Mouse (Mus musculus) E14TG2a.4 (cell line): ENCODE measurements at regions not wholly inside any gene's neighbourhood (a gene's known extent, or its start where the extent isn't known, plus 50 kb on each side); places are given as distances from the start of the nearest gene placed in this dataset.

Source experiments
- CTCF ChIP-seq: conservative IDR thresholded peaks from 2 replicates; pipeline ENCODE4 v1.5.1; 2014; ENCODE audit warnings: low read length
- NANOG ChIP-seq: IDR thresholded peaks from 2 replicates; pipeline ENCODE4 v1.6.1; 2014; ENCODE audit warnings: borderline replicate concordance, low read length, mixed read lengths

GRCm38 (mm10) chr10:100882584-100882983 lies 292.3 kb downstream of the 1700017N19Rik start:
- TF ChIP-seq CTCF = no peak
- TF ChIP-seq NANOG = no peak
